Mouse (Mus musculus): ENCODE results near the gene Ifitm6. TPM values are rescaled to one million over a fixed set of nuclear protein-coding genes. Genes with fewer than 3 reads are reported as not detected.
"Not testable (repeated sequence)": the region's sequence is repeated elsewhere in the genome, so short reads cannot be mapped to it uniquely, and the experiment has no call there.

The Ifitm6 gene
- polyA plus RNA-seq, 1 experiment = 31.9 TPM

DNA sequence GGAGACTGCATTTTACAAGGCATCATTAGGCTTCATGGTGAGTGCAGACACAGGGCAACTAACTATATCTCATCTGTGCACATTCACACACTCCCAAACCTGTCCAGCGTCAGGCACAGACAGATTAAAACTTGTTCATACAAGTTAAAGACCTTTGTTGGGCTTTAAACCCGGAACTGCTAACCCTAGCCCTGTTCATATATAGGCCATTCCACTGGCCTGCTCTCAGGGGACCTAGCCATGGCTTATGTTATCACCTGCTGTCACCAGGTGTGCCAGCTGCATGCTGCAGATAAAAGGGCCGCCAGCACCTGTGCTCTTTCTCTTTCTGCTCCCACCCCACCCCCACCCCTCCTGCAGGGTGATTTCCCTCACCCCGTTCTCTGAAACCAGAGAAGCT, 24.8 kb upstream of the Ifitm6 start:
- TF ChIP-seq CTCF (IDR thresholded peaks at IDR 0.05; ENCODE audit: low read depth, low read length) (no peak), POLR2A (IDR thresholded peaks at IDR 0.05; ENCODE audit: borderline replicate concordance, low read depth, low read length) (no peak)
- peaks cover 11% of the 10 kb centered on the region for H3K4me1 ChIP-seq (ENCODE audit: control insufficient read depth, insufficient read depth, low read length)
- no peak overlapping the region for H3K4me3 ChIP-seq (ENCODE audit: insufficient read depth, low read length)
- H3K27ac ChIP-seq (ENCODE audit: insufficient read depth, low read depth, low read length) = no peak overlapping the region

DNA sequence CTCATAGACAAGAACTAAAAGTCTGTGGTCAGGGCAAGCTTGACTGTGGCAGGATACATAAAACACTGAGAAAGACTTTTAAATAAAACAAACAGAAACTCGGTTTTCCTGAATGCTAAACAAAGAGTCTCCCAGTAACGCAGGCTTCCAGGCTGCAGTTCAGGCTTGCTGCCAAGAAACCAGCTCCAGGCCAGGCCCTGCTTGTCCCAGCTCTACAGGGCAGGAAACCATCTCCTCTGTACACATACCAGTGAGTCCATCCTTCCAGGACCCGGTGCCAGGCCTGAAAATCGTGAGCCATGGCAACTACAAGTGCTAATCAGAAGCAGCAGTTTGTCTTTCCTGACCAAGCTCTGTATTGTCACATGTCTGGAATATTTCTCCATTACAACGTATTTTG, 23.9 kb upstream of the Ifitm6 start:
- peaks cover 4% of the 10 kb centered on the region for H3K4me1 ChIP-seq (ENCODE audit: control insufficient read depth, insufficient read depth, low read length)
- H3K27ac ChIP-seq (ENCODE audit: insufficient read depth, low read depth, low read length) = no peak overlapping the region
- no peak overlapping the region for H3K4me3 ChIP-seq (ENCODE audit: insufficient read depth, low read length)
- TF ChIP-seq CTCF (IDR thresholded peaks at IDR 0.05; ENCODE audit: low read depth, low read length) (no peak), POLR2A (IDR thresholded peaks at IDR 0.05; ENCODE audit: borderline replicate concordance, low read depth, low read length) (no peak)

DNA sequence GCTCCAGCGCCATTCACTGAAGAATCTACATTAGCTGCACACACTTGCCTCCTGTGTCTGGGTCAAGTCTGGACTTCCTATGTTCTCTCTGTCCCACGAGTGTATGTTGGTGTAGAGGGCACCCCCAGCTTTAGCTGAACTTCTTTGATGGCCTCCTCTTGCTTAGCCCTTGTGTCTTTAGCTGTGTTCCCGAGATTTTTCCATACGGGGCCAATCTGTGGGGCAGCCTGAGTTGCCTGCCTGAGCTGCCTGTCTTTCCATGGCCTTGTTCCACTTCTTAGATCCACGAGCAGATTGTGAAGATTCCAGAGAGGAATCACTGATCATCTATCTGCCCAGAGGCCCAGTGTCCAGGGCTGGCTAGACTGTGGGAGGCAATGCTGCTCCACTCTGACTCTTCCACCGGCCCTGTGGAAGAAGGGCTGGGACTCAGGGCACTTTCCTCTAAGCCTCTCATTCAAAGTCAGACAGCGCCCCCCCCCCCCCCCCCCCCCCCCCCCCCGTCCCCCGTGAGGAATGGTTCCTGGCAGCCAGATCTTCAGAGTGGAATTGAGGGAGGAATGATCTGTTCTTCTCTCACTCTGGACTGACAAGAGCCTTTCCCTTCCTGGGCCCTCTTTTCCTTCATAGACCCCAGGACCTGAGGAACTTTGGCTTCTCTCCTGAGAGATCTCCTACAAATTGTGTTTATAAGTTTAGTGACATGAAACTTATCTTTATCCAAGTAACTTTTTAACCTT, 23.3 kb upstream of the Ifitm6 start:
- Histone ChIP-seq H3K27ac (ENCODE audit: insufficient read depth, low read depth, low read length) (no peak overlapping the region), H3K4me1 (ENCODE audit: control insufficient read depth, insufficient read depth, low read length) (peaks cover 4% of the 10 kb centered on the region), H3K4me3 (ENCODE audit: insufficient read depth, low read length) (no peak overlapping the region)
- no peak for TF ChIP-seq POLR2A (IDR thresholded peaks at IDR 0.05; ENCODE audit: borderline replicate concordance, low read depth, low read length)
- no peak for TF ChIP-seq CTCF (IDR thresholded peaks at IDR 0.05; ENCODE audit: low read depth, low read length)

DNA sequence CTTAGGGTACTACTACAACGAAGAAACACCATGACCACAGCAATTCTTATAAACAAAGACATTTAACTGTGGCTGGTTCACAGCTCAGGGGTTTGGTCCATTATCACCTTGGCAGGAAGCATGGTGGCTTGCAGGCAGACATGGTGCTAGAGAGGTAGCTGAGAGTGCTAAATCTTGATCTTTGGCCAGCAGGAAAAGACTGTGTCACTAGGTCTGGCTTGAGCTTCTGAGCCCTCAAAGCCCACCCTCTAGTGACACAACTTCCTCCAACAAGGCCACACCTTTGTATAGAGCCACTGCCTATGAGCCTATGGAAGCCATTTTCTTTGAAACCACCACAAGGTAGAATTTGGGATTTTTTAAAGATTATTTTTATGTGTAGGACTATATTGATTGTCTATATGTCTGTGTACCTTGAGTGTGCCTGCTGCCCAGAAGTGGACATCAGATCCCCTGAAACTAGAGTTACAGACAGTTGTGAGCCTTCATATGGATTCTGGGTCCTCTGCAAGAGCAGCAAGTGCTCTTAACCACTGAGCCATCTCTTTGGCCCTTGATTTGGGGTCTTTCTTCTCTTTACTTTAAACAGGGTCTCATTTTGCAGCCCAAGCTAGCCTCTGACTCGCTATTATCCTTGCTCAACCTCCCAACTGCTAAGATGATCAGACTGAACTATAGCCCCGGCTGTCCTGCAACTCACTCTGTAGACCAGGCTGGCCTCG, 21.8 kb upstream of the Ifitm6 start:
- Histone ChIP-seq H3K4me3 (ENCODE audit: insufficient read depth, low read length) (no peak overlapping the region), H3K4me1 (ENCODE audit: control insufficient read depth, insufficient read depth, low read length) (peaks cover 4% of the 10 kb centered on the region), H3K27ac (ENCODE audit: insufficient read depth, low read depth, low read length) (no peak overlapping the region)
- no peak for TF ChIP-seq POLR2A (IDR thresholded peaks at IDR 0.05; ENCODE audit: borderline replicate concordance, low read depth, low read length)

DNA sequence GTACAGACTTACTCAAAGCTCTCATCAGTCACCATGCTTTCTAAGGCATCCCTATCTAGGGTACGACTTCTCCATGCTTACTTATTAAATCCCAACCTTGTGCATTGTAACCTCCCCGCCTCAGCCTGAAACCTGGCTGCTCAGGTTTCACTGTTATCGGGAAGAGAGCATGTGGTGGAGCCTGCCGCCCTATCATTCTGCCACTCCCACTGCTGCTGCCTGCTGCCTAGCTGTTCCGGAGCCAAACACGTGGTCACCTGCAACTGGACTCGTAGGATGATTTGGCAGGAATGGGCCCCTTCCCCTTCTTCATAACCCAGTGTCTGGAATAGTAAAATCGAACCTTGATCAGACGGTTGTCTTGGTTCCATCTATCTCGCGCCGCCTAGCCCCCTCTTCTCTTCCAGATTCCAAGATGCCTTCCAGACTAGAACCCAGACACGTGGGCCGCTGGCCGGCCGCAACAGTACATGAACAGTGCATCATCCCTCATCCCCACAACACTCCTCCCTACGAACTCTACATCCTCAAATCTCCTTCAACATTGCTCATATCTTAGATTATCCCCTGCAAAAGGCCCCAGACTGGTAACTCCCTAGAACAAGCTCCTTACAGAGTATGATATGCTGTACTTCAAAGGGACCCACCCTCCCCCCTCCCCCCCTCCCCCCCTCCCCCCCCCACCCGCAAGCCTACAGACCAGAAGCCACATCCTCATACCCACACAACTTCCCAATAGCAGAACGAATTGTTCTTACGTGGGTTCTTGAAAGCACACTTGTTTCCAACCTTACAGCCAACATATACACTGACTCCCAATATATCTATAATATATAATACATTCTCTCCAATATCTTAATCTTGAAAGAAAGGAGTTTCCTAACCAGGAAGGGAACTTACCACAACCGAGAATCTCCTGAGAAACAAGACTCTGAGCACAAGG, 20.6 kb upstream of the Ifitm6 start:
- H3K27ac ChIP-seq (ENCODE audit: insufficient read depth, low read depth, low read length) = no peak overlapping the region
- H3K4me1 ChIP-seq (ENCODE audit: control insufficient read depth, insufficient read depth, low read length) = peaks cover 4% of the 10 kb centered on the region
- no peak overlapping the region for H3K4me3 ChIP-seq (ENCODE audit: insufficient read depth, low read length)
- TF ChIP-seq POLR2A (IDR thresholded peaks at IDR 0.05; ENCODE audit: borderline replicate concordance, low read depth, low read length) (no peak), CTCF (IDR thresholded peaks at IDR 0.05; ENCODE audit: low read depth, low read length) (no peak)

DNA sequence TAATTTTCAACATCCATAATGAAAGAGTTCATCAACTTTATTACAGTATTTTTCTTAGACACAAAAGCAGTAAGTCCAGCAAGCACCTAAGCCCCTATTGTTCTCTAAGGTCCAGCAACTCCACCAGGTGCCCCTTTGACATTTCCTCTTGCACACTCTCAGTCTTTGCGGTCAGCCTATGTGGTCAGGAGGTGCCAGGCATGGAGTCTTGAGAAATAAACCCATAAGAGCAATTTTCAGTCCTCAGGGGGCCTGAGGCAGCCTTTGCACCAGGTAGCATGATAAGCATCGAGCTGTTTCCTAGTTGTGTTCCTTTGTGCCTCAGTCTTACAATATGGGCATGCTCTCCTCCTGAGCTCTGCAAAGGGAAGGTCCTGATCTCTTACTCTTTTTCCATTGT, 18.9 kb upstream of the Ifitm6 start:
- not testable (repeated sequence) for H3K4me1 ChIP-seq (ENCODE audit: control insufficient read depth, insufficient read depth, low read length); H3K27ac ChIP-seq (ENCODE audit: insufficient read depth, low read depth, low read length); H3K4me3 ChIP-seq (ENCODE audit: insufficient read depth, low read length)

DNA sequence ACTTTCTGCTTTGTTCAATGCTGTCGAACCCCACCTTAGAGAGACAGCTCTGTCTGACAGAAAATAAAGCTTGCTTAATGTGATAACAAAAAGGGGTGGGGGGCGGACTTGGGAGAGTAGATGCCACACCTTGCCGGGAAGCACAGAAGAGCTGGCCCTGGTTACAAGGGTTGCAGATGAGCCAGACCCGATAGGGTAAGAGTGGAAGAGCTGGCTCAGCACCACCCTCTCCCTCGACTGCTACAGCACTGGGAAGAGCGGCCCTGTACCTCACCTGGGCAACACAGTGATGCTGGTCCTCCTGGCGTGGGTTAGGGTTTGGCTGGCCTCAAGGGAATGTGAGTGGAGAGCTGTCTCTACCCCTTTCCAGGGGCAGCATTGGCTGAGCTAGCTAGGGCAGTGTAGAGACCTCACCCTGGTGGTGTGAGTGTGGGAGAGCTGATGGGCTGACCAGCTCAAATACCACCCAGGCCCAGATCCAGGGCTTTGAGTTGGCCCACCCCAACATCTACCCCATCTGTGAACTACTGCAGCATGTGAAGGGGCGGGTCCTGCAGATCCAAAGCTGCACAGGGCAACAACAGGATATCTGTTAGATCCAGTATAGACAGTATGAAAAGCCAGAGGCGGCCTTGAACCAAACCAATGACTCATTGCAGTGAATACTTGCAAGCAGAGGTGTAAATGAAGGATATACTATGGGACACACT, 14.9 kb upstream of the Ifitm6 start:
- H3K4me3 ChIP-seq (ENCODE audit: insufficient read depth, low read length) = no peak overlapping the region
- H3K27ac ChIP-seq (ENCODE audit: insufficient read depth, low read depth, low read length) = no peak overlapping the region
- no peaks in the 10 kb centered on the region for H3K4me1 ChIP-seq (ENCODE audit: control insufficient read depth, insufficient read depth, low read length)
- TF ChIP-seq POLR2A (IDR thresholded peaks at IDR 0.05; ENCODE audit: borderline replicate concordance, low read depth, low read length) = no peak
- no peak for TF ChIP-seq CTCF (IDR thresholded peaks at IDR 0.05; ENCODE audit: low read depth, low read length)

DNA sequence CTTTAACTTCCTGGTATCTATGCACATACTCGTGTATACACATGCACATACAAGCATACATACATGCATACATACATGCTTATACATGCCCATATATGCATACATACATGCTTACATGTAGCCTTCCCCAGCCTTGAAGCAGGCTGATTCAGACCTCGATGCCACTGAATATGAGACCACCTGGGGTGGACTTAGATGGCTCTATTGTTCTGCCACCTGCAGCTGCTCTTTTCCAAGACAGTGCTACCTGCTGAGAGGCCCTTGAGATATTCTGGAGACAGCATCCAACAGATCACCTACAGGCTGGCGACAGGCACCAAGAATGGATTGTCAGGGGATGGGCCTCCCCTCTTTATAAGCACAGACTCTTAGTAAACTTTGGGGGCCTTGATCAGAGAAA, 12.7 kb upstream of the Ifitm6 start:
- H3K4me1 ChIP-seq (ENCODE audit: control insufficient read depth, insufficient read depth, low read length) = peaks cover 14% of the 10 kb centered on the region
- TF ChIP-seq POLR2A (IDR thresholded peaks at IDR 0.05; ENCODE audit: borderline replicate concordance, low read depth, low read length) (no peak), CTCF (IDR thresholded peaks at IDR 0.05; ENCODE audit: low read depth, low read length) (no peak)
- no peak overlapping the region for H3K27ac ChIP-seq (ENCODE audit: insufficient read depth, low read depth, low read length)
- no peak overlapping the region for H3K4me3 ChIP-seq (ENCODE audit: insufficient read depth, low read length)

DNA sequence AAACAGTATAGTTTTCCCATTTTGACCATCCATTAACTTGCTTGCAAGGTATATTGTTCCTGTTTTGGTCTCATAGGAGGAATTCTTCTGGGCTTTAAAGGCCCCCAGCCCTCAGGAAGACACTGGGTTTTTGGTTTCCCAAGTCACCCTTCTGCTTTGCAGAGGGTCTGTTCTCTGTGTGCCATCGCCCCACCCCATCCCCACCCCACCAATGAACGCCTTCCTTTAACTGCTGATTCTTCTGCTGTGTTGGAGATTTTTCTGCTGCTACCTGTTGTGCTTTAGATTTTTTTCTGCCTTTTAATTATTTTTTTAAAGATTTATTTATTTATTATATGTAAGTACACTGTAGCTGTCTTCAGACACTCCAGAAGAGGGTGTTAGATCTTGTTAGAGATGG, 11.1 kb upstream of the Ifitm6 start, which contains the start of gene Gm17387:
TSS of gene Gm17387 (plus strand) at position 301 of the 400 bp plus-strand sequence.
- Histone ChIP-seq H3K4me3 (ENCODE audit: insufficient read depth, low read length) (no peak within 1 kb of the TSS), H3K4me1 (ENCODE audit: control insufficient read depth, insufficient read depth, low read length) (peaks cover 23% of the 10 kb centered on the region), H3K27ac (ENCODE audit: insufficient read depth, low read depth, low read length) (no peak within 1 kb of the TSS)
- TF ChIP-seq POLR2A (IDR thresholded peaks at IDR 0.05; ENCODE audit: borderline replicate concordance, low read depth, low read length) = no peak
- no peak for TF ChIP-seq CTCF (IDR thresholded peaks at IDR 0.05; ENCODE audit: low read depth, low read length)

Data from bone marrow macrophage, adult 2 months (primary cell).